Mouse (Mus musculus): ENCODE results near the gene Gm5114.
"Not testable (repeated sequence)": the region's sequence is repeated elsewhere in the genome, so short reads cannot be mapped to it uniquely, and the experiment has no call there.

The Gm5114 gene

DNA sequence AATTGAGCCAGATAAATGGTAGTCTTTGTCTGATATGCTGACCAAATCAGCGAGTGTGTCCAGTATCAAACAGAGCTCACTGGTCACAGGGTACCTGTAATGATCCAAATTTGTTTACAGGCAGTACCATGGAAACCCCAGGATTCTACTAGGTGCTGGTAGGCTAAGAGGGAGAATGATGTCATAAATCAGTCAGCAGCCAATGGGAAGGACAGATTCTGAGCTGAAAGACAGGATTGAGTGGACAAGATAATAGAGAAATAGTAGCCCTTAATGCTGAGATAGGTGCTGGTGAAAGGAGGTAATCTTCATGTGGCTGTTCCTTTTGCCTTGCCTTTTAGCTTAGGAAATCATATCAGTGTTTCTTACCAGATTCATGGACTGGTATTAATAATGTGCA, at the start of gene Gm5114:
TSS of gene Gm5114 (minus strand) at position 101 of the 400 bp plus-strand sequence.
- not testable (repeated sequence) for DNase-seq (ENCODE audit: low spot score in 2 of 2)

DNA sequence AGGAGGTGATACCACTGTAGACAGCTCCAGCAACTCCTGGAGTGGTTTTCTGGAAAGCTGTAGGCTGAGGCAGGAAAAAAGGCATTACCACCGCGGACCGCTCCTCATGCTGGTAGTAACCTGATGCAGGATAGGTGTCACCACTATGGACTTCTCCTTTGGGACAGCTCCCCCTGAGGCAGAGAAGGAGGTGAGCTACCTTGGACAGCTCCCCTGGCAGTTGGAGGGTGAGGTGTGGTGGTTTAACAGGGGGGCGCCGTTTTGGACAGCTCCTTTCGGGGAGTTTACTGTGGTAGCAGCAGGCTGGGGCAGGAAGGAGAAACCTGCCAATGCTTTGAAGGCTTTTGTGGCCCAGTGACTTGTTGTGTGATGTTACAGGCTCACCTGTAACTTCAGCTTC, 42.8 kb upstream of the Gm5114 start:
- DNase-seq (ENCODE audit: low spot score in 2 of 2), result no peak

DNA sequence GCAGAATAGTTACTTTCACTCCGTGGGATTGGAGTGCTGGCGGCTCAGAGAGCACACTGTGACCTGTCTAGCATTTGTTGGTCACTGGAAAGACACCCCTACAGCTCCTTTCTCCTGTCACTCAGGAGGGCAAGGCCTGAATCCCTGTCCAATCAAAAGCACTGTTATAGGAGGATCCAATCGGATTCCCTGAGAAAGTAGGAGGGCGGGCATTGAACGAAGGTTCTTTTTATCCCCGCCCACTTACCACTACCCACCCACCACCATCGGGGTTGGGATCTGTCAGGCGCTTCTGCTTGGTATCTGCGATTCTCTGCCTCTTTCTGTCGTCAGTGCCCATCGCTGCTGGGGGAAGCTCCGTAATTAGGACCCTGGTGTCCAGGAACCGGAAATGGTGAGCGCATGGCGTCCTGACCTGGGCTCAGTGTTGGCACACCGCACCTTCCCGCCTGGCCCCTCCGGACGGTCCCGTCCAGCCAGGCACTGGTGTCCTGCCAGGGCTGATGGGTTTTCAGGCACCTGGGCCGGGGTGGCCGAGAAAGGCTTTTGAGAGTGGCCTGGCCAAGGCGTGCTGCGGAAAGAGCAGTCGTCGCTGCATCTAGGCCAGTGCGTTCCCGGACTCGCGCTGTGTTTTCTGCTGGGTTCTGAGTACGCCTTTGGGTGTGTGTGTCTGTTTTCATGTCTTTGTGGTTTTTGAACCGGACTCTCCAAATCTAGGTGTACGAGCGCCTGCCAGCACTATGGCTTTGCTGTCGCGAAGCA, 36.5 kb upstream of the Gm5114 start:
- DNase-seq (ENCODE audit: low spot score in 2 of 2), result peak; percentile 65

DNA sequence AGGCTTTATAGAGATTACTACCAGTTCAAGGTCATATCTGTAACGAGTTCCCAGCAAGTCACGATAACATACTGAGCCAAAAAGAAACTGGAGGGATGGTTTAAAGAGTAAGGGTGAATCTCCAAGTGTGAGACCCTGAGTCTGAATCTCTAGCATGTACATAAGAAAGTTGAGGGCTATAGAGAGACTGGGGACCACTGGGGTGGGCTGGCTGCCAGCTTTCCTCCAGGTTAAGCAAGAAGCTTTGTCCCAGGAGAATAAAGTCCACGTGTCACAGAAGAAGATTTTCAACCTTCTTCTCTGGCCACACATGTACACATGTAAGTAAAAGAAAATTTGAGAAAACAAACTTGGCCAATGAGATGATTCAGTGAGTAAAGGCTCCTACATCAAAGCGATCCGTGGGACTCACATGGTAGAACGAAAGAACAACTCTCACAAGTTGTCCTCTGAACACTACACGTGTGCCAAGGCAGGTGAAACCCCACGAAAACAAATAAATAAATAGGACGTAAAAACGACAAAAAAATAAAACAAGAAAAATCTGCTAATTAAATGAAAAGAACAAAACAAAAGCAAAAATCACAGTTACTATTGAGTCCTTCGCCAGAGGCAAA, 35.8 kb upstream of the Gm5114 start:
- DNase-seq (ENCODE audit: low spot score in 2 of 2), result no peak

DNA sequence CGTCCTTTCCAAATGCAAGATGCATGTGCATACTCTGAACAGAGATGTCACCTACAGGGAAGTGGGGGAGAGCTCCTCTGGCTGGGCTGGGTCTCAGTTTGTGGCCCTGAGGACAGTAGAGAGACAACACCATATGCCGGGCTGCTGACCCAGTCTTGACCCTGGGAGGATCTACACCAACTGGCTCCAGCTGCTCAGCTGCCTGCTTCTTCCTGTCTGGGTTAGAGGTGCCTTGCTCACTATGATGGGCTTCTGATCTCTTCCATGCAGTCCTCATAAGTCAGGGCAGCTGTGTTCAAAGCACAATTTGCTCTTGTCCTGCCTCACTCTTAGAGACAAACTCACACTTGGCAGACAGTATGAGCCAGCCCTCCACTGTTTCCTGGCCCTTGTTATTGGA, 28.3 kb upstream of the Gm5114 start:
- no peak for DNase-seq (ENCODE audit: low spot score in 2 of 2)

DNA sequence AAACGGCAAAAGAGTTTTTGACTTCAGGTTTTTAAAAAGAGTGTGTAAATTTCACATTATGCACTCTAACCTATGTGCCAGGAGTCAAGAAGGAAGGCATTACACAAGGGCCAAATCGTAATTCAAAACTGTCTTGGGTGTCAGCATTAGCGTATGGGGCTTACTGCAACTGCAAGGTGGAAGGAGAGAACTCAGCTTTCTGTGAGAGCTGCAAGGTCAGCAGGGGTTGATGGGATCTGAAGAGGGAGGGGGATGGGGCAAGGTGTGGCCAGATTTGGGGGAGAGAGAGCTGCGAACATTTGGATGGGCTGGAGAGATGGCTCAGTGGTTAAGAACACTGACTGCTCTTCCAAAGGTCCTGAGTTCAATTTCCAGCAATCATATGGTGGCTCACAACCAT, 27.4 kb upstream of the Gm5114 start:
- no peak for DNase-seq (ENCODE audit: low spot score in 2 of 2)
